Mouse (Mus musculus) lung, adult 2 months (tissue): ENCODE data around the gene Skap1.

Source experiments
- CTCF ChIP-seq: fragments of 200-500 bp; IDR thresholded peaks from 2 replicates; pipeline ENCODE4 v1.5.1; 2011; ENCODE audit warnings: mild to moderate bottlenecking, low read length, control low read depth; ENCODE audit not compliant: insufficient read depth
- POLR2A ChIP-seq: fragments of 200-500 bp; IDR thresholded peaks from 2 replicates; pipeline ENCODE4 v1.6.1; 2011; ENCODE audit warnings: low read depth, mild to moderate bottlenecking, control low read depth, low read length, borderline replicate concordance; ENCODE audit errors: extremely low read depth

DNA sequence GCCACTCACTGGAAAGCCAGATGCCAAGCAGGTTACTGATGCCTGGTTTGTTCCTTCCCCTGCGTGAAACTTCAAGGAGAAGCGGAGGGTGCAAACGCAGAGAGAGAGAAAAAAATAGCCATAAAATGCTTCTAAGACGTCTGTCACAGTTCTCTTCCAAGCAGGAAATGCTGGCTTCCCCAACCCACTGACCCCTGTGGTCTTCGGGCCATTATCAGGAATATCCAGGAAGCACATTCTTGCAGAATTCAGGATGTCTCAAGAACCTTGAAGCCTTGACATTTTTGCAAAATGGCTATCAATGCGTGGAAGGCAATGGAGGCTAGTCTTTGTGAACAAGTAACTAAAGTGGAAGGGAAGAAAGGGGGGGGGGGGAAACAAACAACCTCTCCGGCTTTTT lies 180.6 kb downstream of the Skap1 start:
- TF ChIP-seq CTCF (no peak), POLR2A (no peak)
